Mouse (Mus musculus): ENCODE measurements at regions not wholly inside any gene's neighbourhood (a gene's known extent, or its start where the extent isn't known, plus 50 kb on each side); places are given as distances from the start of the nearest gene placed in this dataset.

- H3K9ac ChIP-seq (replicated peaks; ENCODE audit: low read depth): no peak overlapping the region
Measured at GRCm38 (mm10) chr8:91990952-91991351, 189.1 kb upstream of the Irx3 start.

DNA sequence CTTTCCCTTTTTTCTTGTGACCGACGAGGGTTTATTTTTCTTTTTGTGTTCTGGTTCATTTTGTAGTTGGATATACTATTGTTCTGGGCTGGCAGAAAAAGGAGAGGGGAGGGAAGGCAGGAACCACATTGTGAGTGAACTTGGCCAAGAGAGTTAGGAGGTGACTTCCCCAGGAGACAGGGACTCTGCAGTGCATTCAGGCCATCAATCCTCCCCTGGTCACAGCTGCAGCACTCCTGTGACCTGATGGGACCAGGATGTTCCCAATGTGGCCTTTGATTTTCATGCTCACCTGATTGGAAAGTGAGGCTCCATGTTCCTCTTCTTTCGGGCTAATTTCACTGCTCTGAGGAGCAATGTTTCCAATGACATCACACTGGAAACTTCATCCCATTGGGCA is 188.2 kb upstream of the Irx3 start:
- ATAC-seq (no peak), DNase-seq (ENCODE audit: low spot score) (no peak)
- Histone ChIP-seq H3K4me1 (ENCODE audit: insufficient read depth, low read depth, low read length) (peaks cover 8% of the 10 kb centered on the region; the same call in 1 of the 2 replicates), H3K27ac (ENCODE audit: low read length) (no peak overlapping the region), H3K4me2 (replicated peaks; ENCODE audit: low read depth, low read length) (no peak overlapping the region), H3K9me3 (ENCODE audit: low read length) (no peaks in the 10 kb centered on the region), H3K4me3 (ENCODE audit: low read depth, low read length) (no peak overlapping the region), H3K36me3 (ENCODE audit: insufficient read depth, low read length) (no peaks in the 10 kb centered on the region), H3K27me3 (replicated peaks; ENCODE audit: insufficient read depth, low read length) (no peaks in the 10 kb centered on the region), H3K9ac (replicated peaks; ENCODE audit: low read depth) (no peak overlapping the region)
- no peak for TF ChIP-seq EP300 (IDR thresholded peaks at IDR 0.05)
- no peak for TF ChIP-seq CTCF (IDR thresholded peaks at IDR 0.05)
- 56% methylated on average over 3 of the region's 3 CpGs for WGBS

More at GRCm38 (mm10) chr8:91990952-91991351, 189.1 kb upstream of the Irx3 start:
- no peak for DNase-seq (ENCODE audit: low spot score)
- no peaks in the 10 kb centered on the region for H3K36me3 ChIP-seq (ENCODE audit: insufficient read depth, low read length)
- H3K27ac ChIP-seq (ENCODE audit: low read length): no peak overlapping the region
- H3K4me2 ChIP-seq (replicated peaks; ENCODE audit: low read depth, low read length): no peak overlapping the region
- H3K4me3 ChIP-seq (ENCODE audit: low read depth, low read length): no peak overlapping the region
- H3K4me1 ChIP-seq (ENCODE audit: insufficient read depth, low read depth, low read length): peaks cover 8% of the 10 kb centered on the region; the same call in 1 of the 2 replicates
- no peaks in the 10 kb centered on the region for H3K27me3 ChIP-seq (replicated peaks; ENCODE audit: insufficient read depth, low read length)
- WGBS: 30% methylated on average over 5 of the region's 5 CpGs
- no peak for TF ChIP-seq EP300 (IDR thresholded peaks at IDR 0.05)
- TF ChIP-seq CTCF (IDR thresholded peaks at IDR 0.05): no peak
- no peak for ATAC-seq
- H3K9me3 ChIP-seq (ENCODE audit: low read length): no peaks in the 10 kb centered on the region

- ATAC-seq (no peak), DNase-seq (ENCODE audit: low spot score) (no peak)
- Histone ChIP-seq H3K27ac (ENCODE audit: low read length) (no peak overlapping the region), H3K4me1 (ENCODE audit: insufficient read depth, low read depth, low read length) (peaks cover 8% of the 10 kb centered on the region; the same call in 1 of the 2 replicates), H3K36me3 (ENCODE audit: insufficient read depth, low read length) (no peaks in the 10 kb centered on the region), H3K4me2 (replicated peaks; ENCODE audit: low read depth, low read length) (no peak overlapping the region), H3K9ac (replicated peaks; ENCODE audit: low read depth) (no peak overlapping the region), H3K9me3 (ENCODE audit: low read length) (no peaks in the 10 kb centered on the region), H3K27me3 (replicated peaks; ENCODE audit: insufficient read depth, low read length) (no peaks in the 10 kb centered on the region), H3K4me3 (ENCODE audit: low read depth, low read length) (no peak overlapping the region)
- TF ChIP-seq EP300 (IDR thresholded peaks at IDR 0.05): no peak
- no peak for TF ChIP-seq CTCF (IDR thresholded peaks at IDR 0.05)
- WGBS: 34% methylated on average over 11 of the region's 11 CpGs
Measured at GRCm38 (mm10) chr8:91988866-91989633, 187.2 kb upstream of the Irx3 start.

DNA sequence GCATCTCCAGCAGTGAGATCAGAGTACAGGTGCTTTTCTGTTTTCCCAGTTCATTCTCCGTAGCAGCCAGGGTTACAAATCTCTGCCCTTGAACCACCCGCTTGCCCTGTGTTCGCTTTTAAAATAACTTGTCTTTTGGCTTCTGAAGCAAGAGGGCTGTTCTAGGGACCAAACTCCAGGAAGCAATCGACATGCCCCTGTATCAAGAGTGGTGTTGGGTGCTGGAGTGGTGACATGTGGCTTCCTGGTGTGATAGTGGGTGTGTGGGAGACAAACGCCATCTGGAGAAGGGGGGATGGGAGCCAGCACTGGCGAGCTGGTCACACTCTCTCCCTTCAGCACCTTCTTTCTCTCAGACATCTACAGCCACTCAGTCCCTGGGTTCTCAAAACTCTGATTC is 186.0 kb upstream of the Irx3 start:
- no peaks in the 10 kb centered on the region for H3K9me3 ChIP-seq (ENCODE audit: low read length)
- DNase-seq (ENCODE audit: low spot score) (peak; percentile 72), ATAC-seq (peak; percentile 88)
- no peak overlapping the region for H3K27ac ChIP-seq (ENCODE audit: low read length)
- H3K4me2 ChIP-seq (replicated peaks; ENCODE audit: low read depth, low read length): no peak overlapping the region; the same call in 1 of the 2 replicates
- no peak overlapping the region for H3K4me3 ChIP-seq (ENCODE audit: low read depth, low read length)
- H3K27me3 ChIP-seq (replicated peaks; ENCODE audit: insufficient read depth, low read length): no peaks in the 10 kb centered on the region
- H3K9ac ChIP-seq (replicated peaks; ENCODE audit: low read depth): no peak overlapping the region
- H3K4me1 ChIP-seq (ENCODE audit: insufficient read depth, low read depth, low read length): peaks cover 8% of the 10 kb centered on the region; the same call in 1 of the 2 replicates
- no peak for TF ChIP-seq EP300 (IDR thresholded peaks at IDR 0.05)
- TF ChIP-seq CTCF (IDR thresholded peaks at IDR 0.05): no peak
- no peaks in the 10 kb centered on the region for H3K36me3 ChIP-seq (ENCODE audit: insufficient read depth, low read length)
- 29% methylated on average over 6 of the region's 6 CpGs for WGBS

DNA sequence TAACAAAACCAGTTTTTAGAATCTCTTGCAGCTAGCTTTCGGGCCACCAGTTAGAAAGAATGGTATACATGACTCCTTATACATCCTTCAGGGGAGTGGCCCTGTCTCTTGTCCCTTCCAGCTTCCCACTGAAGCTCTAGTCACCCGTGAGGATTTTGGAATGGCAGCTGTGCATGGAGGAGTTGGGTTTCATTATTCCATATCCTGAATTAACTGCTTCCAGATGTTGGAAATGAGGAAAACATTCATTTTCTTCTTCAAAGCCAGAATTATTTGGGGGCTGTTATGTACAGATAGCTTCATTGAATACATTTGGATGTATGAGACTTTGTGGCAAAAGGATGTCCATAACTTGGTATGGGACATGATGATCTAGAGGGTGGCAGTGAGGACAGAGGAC is 181.3 kb upstream of the Irx3 start:
- 83% methylated on average over 2 of the region's 2 CpGs for WGBS
- Histone ChIP-seq H3K36me3 (ENCODE audit: insufficient read depth, low read length) (no peaks in the 10 kb centered on the region), H3K9me3 (ENCODE audit: low read length) (0 out of 2 replicates have a peak, but pooled peaks cover 4% of the 10 kb centered on the region), H3K27ac (ENCODE audit: low read length) (no peak overlapping the region), H3K9ac (replicated peaks; ENCODE audit: low read depth) (no peak overlapping the region), H3K4me1 (ENCODE audit: insufficient read depth, low read depth, low read length) (no peaks in the 10 kb centered on the region), H3K27me3 (replicated peaks; ENCODE audit: insufficient read depth, low read length) (no peaks in the 10 kb centered on the region), H3K4me3 (ENCODE audit: low read depth, low read length) (no peak overlapping the region), H3K4me2 (replicated peaks; ENCODE audit: low read depth, low read length) (no peak overlapping the region)
- no peak for DNase-seq (ENCODE audit: low spot score)
- TF ChIP-seq CTCF (IDR thresholded peaks at IDR 0.05) (no peak), EP300 (IDR thresholded peaks at IDR 0.05) (no peak)
- no peak for ATAC-seq

- H3K4me2 ChIP-seq (replicated peaks; ENCODE audit: low read depth, low read length): no peak overlapping the region
- H3K27me3 ChIP-seq (replicated peaks; ENCODE audit: insufficient read depth, low read length): no peaks in the 10 kb centered on the region
- H3K9ac ChIP-seq (replicated peaks; ENCODE audit: low read depth): no peak overlapping the region
- H3K27ac ChIP-seq (ENCODE audit: low read length): no peak overlapping the region
- H3K4me1 ChIP-seq (ENCODE audit: insufficient read depth, low read depth, low read length): no peaks in the 10 kb centered on the region
- DNase-seq (ENCODE audit: low spot score) (peak; percentile 50), ATAC-seq (peak; percentile 60)
- no peak overlapping the region for H3K4me3 ChIP-seq (ENCODE audit: low read depth, low read length)
- TF ChIP-seq EP300 (IDR thresholded peaks at IDR 0.05) (peak; percentile 71), CTCF (IDR thresholded peaks at IDR 0.05) (no peak)
- 36% methylated on average over 9 of the region's 9 CpGs for WGBS
- 0 out of 2 replicates have a peak, but pooled peaks cover 2% of the 10 kb centered on the region for H3K9me3 ChIP-seq (ENCODE audit: low read length)
- no peaks in the 10 kb centered on the region for H3K36me3 ChIP-seq (ENCODE audit: insufficient read depth, low read length)
Measured at GRCm38 (mm10) chr8:91976900-91977585, 175.2 kb upstream of the Irx3 start.

All from lung, postnatal 0 days (tissue).